Mouse (Mus musculus) small intestine, adult 2 months (tissue): Measurements from ENCODE around the gene Hcn1.

Source experiments
- CTCF ChIP-seq: fragments of 200-500 bp; IDR thresholded peaks from 2 replicates; pipeline ENCODE4 v1.5.1; 2012; ENCODE audit warnings: low read depth, mild to moderate bottlenecking, control low read depth, inconsistent platforms, low read length, moderate library complexity, mixed read lengths; ENCODE audit not compliant: insufficient replicate concordance, insufficient read length; ENCODE audit errors: extremely low read depth
- POLR2A ChIP-seq: fragments of 200-500 bp; IDR thresholded peaks from 2 replicates; pipeline ENCODE4 v1.6.1; 2012; ENCODE audit warnings: low read depth, mild to moderate bottlenecking, control low read depth, inconsistent platforms, low read length, moderate library complexity

- TF ChIP-seq CTCF: no peak
- no peak for TF ChIP-seq POLR2A
Measured at GRCm38 (mm10) chr13:117847290-117847689, 245.2 kb downstream of the Hcn1 start.
